Mouse (Mus musculus) forelimb bud, embryonic 11.5 days (tissue): Measurements from ENCODE around the gene Olfr1290.

ENCODE experiments used
- DNase-seq: peaks from one replicate; pipeline ENCODE4 v3.0.0-alpha.2; 2012; ENCODE audit warnings: low read depth, low spot score

Olfr1290 gene

GRCm38 (mm10) chr2:111493729-111494128 is at the start of gene Olfr1290:
TSS of gene Olfr1290 (minus strand) at chr2:111493829.
- no peak for DNase-seq

GRCm38 (mm10) chr2:111540191-111540590 is 46.6 kb upstream of the Olfr1290 start, which contains the start of gene Olfr1294:
TSS of gene Olfr1294 (minus strand) at chr2:111540291.
- no peak for DNase-seq

GRCm38 (mm10) chr2:111524903-111525302 is 31.3 kb upstream of the Olfr1290 start, which contains the start of gene Olfr1293-ps:
TSS of gene Olfr1293-ps (plus strand) at chr2:111525203.
- no peak for DNase-seq

- DNase-seq, result no peak
Observed at GRCm38 (mm10) chr2:111517451-111517850, 23.8 kb upstream of the Olfr1290 start.

- no peak for DNase-seq
Observed at GRCm38 (mm10) chr2:111496880-111497279, 3.3 kb upstream of the Olfr1290 start, which contains the start of gene Olfr1291-ps1. TSS of gene Olfr1291-ps1 (plus strand) at chr2:111497180.

- DNase-seq, result no peak
Observed at GRCm38 (mm10) chr2:111480519-111480918, 13.1 kb downstream of the Olfr1290 start, which contains the start of gene Olfr1289. TSS of gene Olfr1289 (plus strand) at chr2:111480819.

GRCm38 (mm10) chr2:111473801-111474200 is 19.8 kb downstream of the Olfr1290 start, which contains the start of gene Olfr1288:
TSS of gene Olfr1288 (plus strand) at chr2:111474101.
- no peak for DNase-seq

DNA sequence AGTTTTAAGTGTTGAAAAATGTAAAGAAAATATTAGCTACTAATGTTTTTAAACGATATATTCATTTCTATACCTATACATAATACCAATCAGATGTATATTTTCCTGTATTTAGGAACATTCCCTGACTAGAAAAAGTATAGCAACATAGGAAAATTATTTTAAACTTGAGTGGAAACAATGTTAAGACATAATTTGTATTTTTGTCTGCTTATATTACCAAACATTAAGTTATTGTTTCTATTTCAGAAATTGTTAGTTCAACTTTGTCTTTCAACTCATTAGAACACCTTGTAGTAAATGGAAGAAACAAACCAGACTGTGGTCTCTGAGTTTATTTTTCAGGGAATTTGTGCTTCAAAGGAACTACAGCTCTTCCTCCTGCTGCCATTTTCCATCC is 44.8 kb downstream of the Olfr1290 start, which contains the start of gene Olfr1287:
Gene Olfr1287 (plus strand): TSS at position 301 of the 400 bp plus-strand sequence.
- no peak for DNase-seq
